In the genomic region with DNA sequence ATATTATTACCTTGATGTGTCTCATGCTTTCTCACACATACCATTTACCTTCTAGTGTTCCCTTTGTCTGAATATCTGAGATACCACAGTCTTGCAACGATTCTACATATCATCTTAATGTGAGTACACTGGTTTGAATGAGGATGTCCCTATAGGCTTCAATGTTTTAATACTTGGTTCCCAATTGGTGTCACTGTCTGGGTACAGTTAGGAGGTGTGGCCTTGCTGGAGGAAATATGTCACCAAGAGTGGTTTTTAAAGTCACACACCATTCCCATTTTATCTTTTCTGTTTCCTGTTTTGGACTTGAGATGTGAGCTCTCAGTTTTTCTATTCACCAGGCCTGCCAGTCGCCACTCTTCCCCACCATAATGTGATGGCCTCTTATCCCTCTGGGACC, we compare ENCODE assay signal across 19 mouse cellular contexts.
DNase-seq lines count a peak whose midpoint lies in the region; ATAC-seq and TF ChIP-seq lines count a peak whose summit lies in the region.
"Had no signal": no experiment of that assay in that cellular context is flagged by ENCODE, and none has a peak within 500 bp of the region (broad histone marks: within the 10 kb centered on the region; RNA-seq: fewer than 3 reads in every experiment).

No protein-coding gene starts in this region.

- TF ChIP-seq CTCF in lung, postnatal 0 days (IDR thresholded peaks at IDR 0.05), result no peak

- no peaks in the 10 kb centered on the region for H3K27me3 ChIP-seq in lung, postnatal 0 days (replicated peaks; ENCODE audit: insufficient read depth, low read length)
- H3K27me3 ChIP-seq: embryonic facial prominence, embryonic 12.5 days; forebrain, embryonic 13.5 days; forebrain, embryonic 15.5 days had no signal

- H3K4me2 ChIP-seq in lung, postnatal 0 days (replicated peaks; ENCODE audit: low read depth, low read length), result no peak overlapping the region
- H3K4me2 ChIP-seq: embryonic facial prominence, embryonic 12.5 days; forebrain, embryonic 13.5 days; forebrain, embryonic 15.5 days had no signal

- H3K4me3 ChIP-seq in lung, postnatal 0 days (ENCODE audit: low read depth, low read length), result no peak overlapping the region
- H3K4me3 ChIP-seq: embryonic facial prominence, embryonic 10.5 days; embryonic facial prominence, embryonic 12.5 days; forebrain, embryonic 13.5 days; forebrain, embryonic 15.5 days had no signal

- H3K9me3 ChIP-seq in lung, postnatal 0 days (ENCODE audit: low read length), result no peaks in the 10 kb centered on the region
- H3K9me3 ChIP-seq: embryonic facial prominence, embryonic 10.5 days; embryonic facial prominence, embryonic 12.5 days; forebrain, embryonic 13.5 days; forebrain, embryonic 15.5 days had no signal

- H3K9ac ChIP-seq in lung, postnatal 0 days (replicated peaks; ENCODE audit: low read depth), result no peak overlapping the region
- H3K9ac ChIP-seq: embryonic facial prominence, embryonic 12.5 days; forebrain, embryonic 13.5 days; forebrain, embryonic 15.5 days; forebrain, postnatal 0 days had no signal

- DNase-seq in 416B (ENCODE audit: low read depth), result peak; percentile 39
- DNase-seq in MEL-GATA-1-ER (ENCODE audit: extremely low read depth, low read depth), result peak; percentile 26
- no peak for DNase-seq in lung, postnatal 0 days (ENCODE audit: low spot score)
- DNase-seq in urinary bladder, postnatal 25 days (ENCODE audit: low spot score), result no peak
- DNase-seq: adrenal gland, adult 2 months; adrenal gland, postnatal 10 days; adrenal gland, postnatal 25 days; cerebellum, adult 11 months; cerebellum, adult 18-20 months; cerebellum, adult 8-10 months; cerebellum, adult 9-11 months; cerebellum, postnatal 14 days; cerebellum, postnatal 36 days; forebrain, postnatal 0 days had no signal

- ATAC-seq in megakaryocyte progenitor cell, adult 5-6 weeks (replicated peaks; ENCODE audit: poor library complexity), result peak; percentile 34; the same call in 1 of the 2 replicates
- ATAC-seq in lung, postnatal 0 days, result no peak
- ATAC-seq: forebrain, embryonic 13.5 days; forebrain, embryonic 15.5 days; forebrain, postnatal 0 days had no signal

- H3K27ac ChIP-seq in lung, postnatal 0 days (ENCODE audit: low read length), result no peak overlapping the region
- H3K27ac ChIP-seq: embryonic facial prominence, embryonic 10.5 days; embryonic facial prominence, embryonic 12.5 days; forebrain, embryonic 13.5 days; forebrain, embryonic 15.5 days had no signal

- TF ChIP-seq EP300 in lung, postnatal 0 days (IDR thresholded peaks at IDR 0.05), result no peak

- no peaks in the 10 kb centered on the region for H3K36me3 ChIP-seq in lung, postnatal 0 days (ENCODE audit: insufficient read depth, low read length)
- H3K36me3 ChIP-seq: embryonic facial prominence, embryonic 10.5 days; embryonic facial prominence, embryonic 12.5 days; forebrain, embryonic 15.5 days had no signal

- no peaks in the 10 kb centered on the region for H3K4me1 ChIP-seq in lung, postnatal 0 days (ENCODE audit: insufficient read depth, low read depth, low read length)
- H3K4me1 ChIP-seq: embryonic facial prominence, embryonic 10.5 days; embryonic facial prominence, embryonic 12.5 days; forebrain, embryonic 13.5 days; forebrain, embryonic 15.5 days had no signal

- WGBS in lung, postnatal 0 days, result 57% methylated on average over 2 of the region's 2 CpGs

Comparison
In these comparisons a context has a peak if more than half of its experiments do, and no peak if none do; other contexts are left out.
1. DNase-seq: peak in 416B (single experiment) and MEL-GATA-1-ER (single experiment); none in lung, postnatal 0 days (single experiment) and urinary bladder, postnatal 25 days (single experiment).